Mouse (Mus musculus) hindbrain, embryonic 14.5 days (tissue): ENCODE measurements around the gene Utrn. TPM values are rescaled to one million over a fixed set of nuclear protein-coding genes. Genes with fewer than 3 reads are reported as not detected.

Experiments used
- ATAC-seq: fragments of 200-750 bp; cut with Nextera tagmentation; 2 replicates; pipeline ENCODE4 v1.8.0; 2017; ENCODE audit warnings: moderate number of reproducible peaks, mild to moderate bottlenecking, moderate TSS enrichment, moderate library complexity; ENCODE audit not compliant: low FRiP score
- DNase-seq: peaks from one replicate; pipeline ENCODE4 v3.0.0-alpha.2; 2015; ENCODE audit warnings: low spot score
- H3K27ac ChIP-seq: fragments of 300-500 bp; sonication (generic); 2 replicates; pipeline ENCODE4 v1.5.1; 2014; ENCODE audit warnings: mild to moderate bottlenecking, moderate library complexity
- H3K27me3 ChIP-seq: fragments of 300-500 bp; sonication (generic); 2 replicates; pipeline ENCODE4 v1.6.1; 2014; ENCODE audit warnings: mild to moderate bottlenecking, low read length, mixed read lengths; ENCODE audit not compliant: control insufficient read depth, insufficient read depth
- H3K36me3 ChIP-seq: fragments of 300-500 bp; sonication (generic); replicated peaks from 2 replicates; pipeline ENCODE4 v1.6.1; 2014; ENCODE audit not compliant: control insufficient read depth, insufficient read depth
- H3K4me1 ChIP-seq: fragments of 300-500 bp; sonication (generic); replicated peaks from 2 replicates; pipeline ENCODE4 v1.6.1; 2014; ENCODE audit warnings: antibody characterized with exemption, low read length, mixed read lengths; ENCODE audit not compliant: control insufficient read depth, insufficient read depth
- H3K4me2 ChIP-seq: fragments of 300-500 bp; sonication (generic); replicated peaks from 2 replicates; pipeline ENCODE4 v1.6.1; 2014; ENCODE audit warnings: mild to moderate bottlenecking, moderate library complexity
- H3K4me3 ChIP-seq: fragments of 300-500 bp; sonication (generic); replicated peaks from 2 replicates; pipeline ENCODE4 v1.5.1; 2014; ENCODE audit warnings: mild to moderate bottlenecking, low read length
- H3K9ac ChIP-seq: fragments of 300-500 bp; sonication (generic); 2 replicates; pipeline ENCODE4 v1.6.1; 2014
- H3K9me3 ChIP-seq: fragments of 300-500 bp; sonication (generic); 2 replicates; pipeline ENCODE4 v1.6.1; 2016; ENCODE audit warnings: low read length; ENCODE audit not compliant: control insufficient read depth
- WGBS: fragments of 180-500 bp; shearing (Covaris S2); extraction: QIAGEN DNeasy Blood & Tissue Kit; methylation state at CpG from one replicate; pipeline ENCODE4 v1.1.7; 2014; 5-methylcytosine and 5-hydroxymethylcytosine counted together
- polyA plus RNA-seq: library from polyadenylated mRNA; unstranded; fragments of >200 nt; fragmentation: Nextera tagmentation; extraction: Ambion mirVana; gene quantifications from 2 replicates; pipeline ENCODE4 v1.2.1, GENCODE M21; 2014

The Utrn gene
- polyA plus RNA-seq, 1 experiment from 2014 or later, result 28.2 TPM

GRCm38 (mm10) chr10:12534801-12535200, 334.4 kb downstream of the Utrn start:
- no peaks in the 10 kb centered on the region for H3K9me3 ChIP-seq
- H3K4me2 ChIP-seq, result no peak overlapping the region
- H3K4me1 ChIP-seq, result no peaks in the 10 kb centered on the region
- no peak overlapping the region for H3K27ac ChIP-seq
- DNase-seq, result no peak
- ATAC-seq, result no peak
- no peaks in the 10 kb centered on the region for H3K27me3 ChIP-seq
- H3K4me3 ChIP-seq, result no peak overlapping the region
- 73% methylated on average over 3 of the region's 3 CpGs for WGBS
- no peak overlapping the region for H3K9ac ChIP-seq
- no peaks in the 10 kb centered on the region for H3K36me3 ChIP-seq

GRCm38 (mm10) chr10:12534301-12534700, 334.9 kb downstream of the Utrn start:
- Histone ChIP-seq H3K4me1 (no peaks in the 10 kb centered on the region), H3K9ac (no peak overlapping the region), H3K4me3 (no peak overlapping the region), H3K27me3 (no peaks in the 10 kb centered on the region), H3K27ac (no peak overlapping the region), H3K36me3 (no peaks in the 10 kb centered on the region), H3K4me2 (no peak overlapping the region), H3K9me3 (no peaks in the 10 kb centered on the region)
- 97% methylated on average over 3 of the region's 3 CpGs for WGBS
- DNase-seq (no peak), ATAC-seq (no peak)

- Histone ChIP-seq H3K36me3 (no peaks in the 10 kb centered on the region), H3K9ac (no peak overlapping the region), H3K4me2 (no peak overlapping the region), H3K27me3 (no peaks in the 10 kb centered on the region), H3K4me1 (no peaks in the 10 kb centered on the region), H3K4me3 (no peak overlapping the region), H3K27ac (no peak overlapping the region), H3K9me3 (no peaks in the 10 kb centered on the region)
- DNase-seq (no peak), ATAC-seq (no peak)
- 83% methylated on average over 1 of the region's 1 CpGs for WGBS
Observed at GRCm38 (mm10) chr10:12522078-12522477, 347.1 kb downstream of the Utrn start.

GRCm38 (mm10) chr10:12518162-12518561, 351.0 kb downstream of the Utrn start:
- Histone ChIP-seq H3K9ac (no peak overlapping the region), H3K4me1 (no peaks in the 10 kb centered on the region), H3K4me2 (no peak overlapping the region), H3K4me3 (no peak overlapping the region), H3K9me3 (no peaks in the 10 kb centered on the region), H3K27me3 (no peaks in the 10 kb centered on the region), H3K36me3 (no peaks in the 10 kb centered on the region), H3K27ac (no peak overlapping the region)
- no peak for DNase-seq
- WGBS, result 94% methylated on average over 3 of the region's 3 CpGs
- ATAC-seq, result no peak

- 92% methylated on average over 7 of the region's 7 CpGs for WGBS
- Histone ChIP-seq H3K4me2 (no peak overlapping the region), H3K27me3 (no peaks in the 10 kb centered on the region), H3K4me3 (no peak overlapping the region), H3K9me3 (no peaks in the 10 kb centered on the region), H3K36me3 (0 out of 2 replicates have a peak, but pooled peaks cover 3% of the 10 kb centered on the region), H3K9ac (no peak overlapping the region), H3K27ac (no peak overlapping the region), H3K4me1 (no peaks in the 10 kb centered on the region)
- ATAC-seq (no peak), DNase-seq (no peak)
Observed at GRCm38 (mm10) chr10:12505568-12505967, 363.6 kb downstream of the Utrn start.

- no peak for ATAC-seq
- 87% methylated on average over 5 of the region's 5 CpGs for WGBS
- no peak for DNase-seq
- Histone ChIP-seq H3K27me3 (no peaks in the 10 kb centered on the region), H3K27ac (no peak overlapping the region), H3K4me2 (no peak overlapping the region), H3K9me3 (no peaks in the 10 kb centered on the region), H3K4me1 (no peaks in the 10 kb centered on the region), H3K4me3 (no peak overlapping the region), H3K36me3 (0 out of 2 replicates have a peak, but pooled peaks cover 4% of the 10 kb centered on the region), H3K9ac (no peak overlapping the region)
Observed at GRCm38 (mm10) chr10:12500489-12500888, 368.7 kb downstream of the Utrn start.

- Histone ChIP-seq H3K27ac (no peak overlapping the region), H3K36me3 (0 out of 2 replicates have a peak, but pooled peaks cover 4% of the 10 kb centered on the region), H3K4me2 (no peak overlapping the region), H3K4me1 (no peaks in the 10 kb centered on the region), H3K9me3 (no peaks in the 10 kb centered on the region), H3K9ac (no peak overlapping the region), H3K4me3 (no peak overlapping the region), H3K27me3 (no peaks in the 10 kb centered on the region)
- WGBS, result 91% methylated on average over 8 of the region's 8 CpGs
- no peak; the same call in 1 of the 2 replicates for ATAC-seq
- DNase-seq, result no peak
Observed at GRCm38 (mm10) chr10:12497555-12497954, 371.6 kb downstream of the Utrn start.

GRCm38 (mm10) chr10:12489551-12490177, 379.5 kb downstream of the Utrn start:
- 44% methylated on average over 4 of the region's 4 CpGs for WGBS
- H3K4me3 ChIP-seq, result no peak overlapping the region
- H3K36me3 ChIP-seq, result no peaks in the 10 kb centered on the region
- no peak overlapping the region for H3K4me2 ChIP-seq
- ATAC-seq (peak; percentile 61; the same call in 1 of the 2 replicates), DNase-seq (no peak)
- peaks cover 5% of the 10 kb centered on the region; the same call in 1 of the 2 replicates for H3K4me1 ChIP-seq
- H3K27me3 ChIP-seq, result no peaks in the 10 kb centered on the region
- H3K27ac ChIP-seq, result no peak overlapping the region
- H3K9ac ChIP-seq, result no peak overlapping the region
- no peaks in the 10 kb centered on the region for H3K9me3 ChIP-seq

- WGBS, result 78% methylated on average over 3 of the region's 3 CpGs
Observed at GRCm38 (mm10) chr10:12488518-12488917, 380.6 kb downstream of the Utrn start.

GRCm38 (mm10) chr10:12488117-12488516, 381.0 kb downstream of the Utrn start:
- H3K9me3 ChIP-seq, result no peaks in the 10 kb centered on the region
- H3K4me3 ChIP-seq, result no peak overlapping the region
- DNase-seq (no peak), ATAC-seq (no peak)
- peaks cover 5% of the 10 kb centered on the region; the same call in 1 of the 2 replicates for H3K4me1 ChIP-seq
- H3K4me2 ChIP-seq, result no peak overlapping the region
- no peak overlapping the region for H3K27ac ChIP-seq
- no peaks in the 10 kb centered on the region for H3K27me3 ChIP-seq
- no peak overlapping the region for H3K9ac ChIP-seq
- no peaks in the 10 kb centered on the region for H3K36me3 ChIP-seq
- 90% methylated on average over 5 of the region's 5 CpGs for WGBS

More at GRCm38 (mm10) chr10:12488518-12488917, 380.6 kb downstream of the Utrn start:
- DNase-seq (no peak), ATAC-seq (no peak)
- Histone ChIP-seq H3K9me3 (no peaks in the 10 kb centered on the region), H3K27ac (no peak overlapping the region), H3K4me1 (peaks cover 5% of the 10 kb centered on the region; the same call in 1 of the 2 replicates), H3K27me3 (no peaks in the 10 kb centered on the region), H3K36me3 (no peaks in the 10 kb centered on the region), H3K4me3 (no peak overlapping the region), H3K9ac (no peak overlapping the region), H3K4me2 (no peak overlapping the region)
